Mouse (Mus musculus) heart, postnatal 0 days (tissue): ENCODE results near the gene Espn.

Experiments used
- CTCF ChIP-seq: IDR thresholded peaks from 2 replicates; pipeline ENCODE4 v1.5.1; 2016; ENCODE audit warnings: antibody characterized with exemption, control low read depth, low read depth
- EP300 ChIP-seq: IDR thresholded peaks from 2 replicates; pipeline ENCODE4 v1.6.1; 2016; ENCODE audit warnings: antibody characterized with exemption, low read depth

- TF ChIP-seq CTCF (no peak), EP300 (no peak)
Measured at GRCm38 (mm10) chr4:152170286-152170685, 18.1 kb upstream of the Espn start.
